Mouse (Mus musculus) lung, postnatal 0 days (tissue): ENCODE data around the gene Gm28230.

Experiments used
- CTCF ChIP-seq: IDR thresholded peaks from 2 replicates; pipeline ENCODE4 v1.5.1; 2016; ENCODE audit warnings: antibody characterized with exemption, mild to moderate bottlenecking
- EP300 ChIP-seq: IDR thresholded peaks from 2 replicates; pipeline ENCODE4 v1.6.1; 2016; ENCODE audit warnings: antibody characterized with exemption, mild to moderate bottlenecking, control low read depth

- TF ChIP-seq CTCF: no peak
- no peak for TF ChIP-seq EP300
Observed at GRCm38 (mm10) chr2:74731055-74731454, 4.5 kb downstream of the Gm28230 start.
